Mouse (Mus musculus) kidney, postnatal 36 days (tissue): ENCODE measurements at regions not wholly inside any gene's neighbourhood (a gene's known extent, or its start where the extent isn't known, plus 50 kb on each side); places are given as distances from the start of the nearest gene placed in this dataset.

Source experiments
- DNase-seq, 2 experiments: peaks; one replicate each; pipeline ENCODE4 v3.0.0; 2021 to 2022; ENCODE audit warnings: mixed read lengths in 2 of 2

DNA sequence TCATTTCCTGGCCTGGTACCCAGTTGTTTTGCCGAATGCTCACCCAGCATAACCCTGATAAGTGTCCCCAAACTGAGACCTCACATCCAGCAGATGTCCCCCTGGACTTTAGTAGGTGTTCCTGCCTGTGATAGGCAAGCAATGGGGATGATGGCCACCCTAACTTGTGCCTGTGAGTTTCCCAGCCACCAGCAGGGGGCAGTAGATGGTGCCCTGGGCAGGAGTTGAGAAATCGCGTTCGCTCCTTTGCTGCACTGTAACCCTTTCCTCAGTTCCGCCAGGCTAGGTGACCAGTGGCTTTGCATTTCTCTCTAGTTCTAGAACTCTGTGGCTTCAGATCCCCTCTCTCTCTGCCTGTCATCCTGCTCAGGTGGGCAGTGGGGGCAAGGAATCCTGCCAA, 137.9 kb upstream of the Zc3h12a start:
- DNase-seq, result peak; percentile 11 to 68

DNA sequence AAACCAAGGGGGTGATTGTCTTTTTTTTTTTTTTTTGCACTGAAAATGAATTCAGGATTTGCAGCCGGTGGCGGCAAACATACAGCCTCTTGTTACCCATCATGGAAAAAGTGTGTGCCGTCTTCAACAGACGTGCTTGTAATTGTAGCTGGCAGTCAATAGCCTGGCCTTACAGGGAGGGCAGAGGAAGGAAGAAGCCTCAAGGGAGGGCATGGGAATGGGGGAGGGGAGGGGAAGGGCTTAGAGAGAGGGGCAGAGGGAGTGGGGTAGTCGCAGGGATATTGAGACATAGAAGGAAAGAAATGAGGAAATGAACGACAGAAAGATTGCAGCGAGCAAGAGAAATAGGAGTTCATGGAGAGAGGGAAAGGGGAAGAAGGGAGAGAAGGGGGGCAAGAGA, 137.4 kb upstream of the Zc3h12a start:
- no peak for DNase-seq

DNA sequence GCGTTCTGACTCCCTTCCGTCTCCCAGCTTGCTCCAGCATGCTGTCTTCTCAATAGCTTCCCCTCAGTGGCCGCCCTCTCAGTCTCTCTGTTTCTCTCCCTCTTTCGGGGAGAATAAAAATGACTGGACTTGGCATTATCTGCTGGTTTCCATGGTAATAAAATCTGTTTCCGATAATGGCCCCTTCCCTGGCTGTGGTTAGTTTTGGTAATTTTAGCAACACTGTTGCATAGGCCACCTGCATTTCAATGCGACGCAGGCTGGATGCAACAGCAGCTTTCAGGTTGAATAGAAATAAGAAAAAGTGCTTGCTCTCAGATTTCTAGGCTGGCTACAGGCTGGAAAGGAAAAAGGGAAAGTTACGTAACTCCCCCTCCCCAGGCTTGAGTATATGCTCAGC, 133.9 kb upstream of the Zc3h12a start:
- no peak for DNase-seq

DNA sequence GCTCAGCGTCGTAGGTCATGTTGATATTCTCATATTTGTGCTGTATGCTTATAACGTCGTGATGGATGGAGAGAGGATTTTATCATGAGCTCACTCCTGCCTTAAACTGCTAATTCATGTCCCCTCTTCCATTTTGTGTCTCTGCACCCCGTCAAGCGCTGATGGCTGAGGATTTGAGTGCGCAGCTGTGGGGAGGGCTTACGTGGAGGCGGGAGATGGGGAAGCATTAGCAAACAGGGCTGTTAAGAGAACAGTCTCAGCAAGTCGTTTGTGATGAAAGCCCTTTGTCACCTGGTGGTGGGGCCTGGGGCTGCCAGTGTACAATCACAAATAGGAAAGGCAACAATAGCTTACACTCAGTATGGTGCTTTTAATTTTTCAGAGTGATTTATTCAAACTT, 131.7 kb upstream of the Zc3h12a start:
- DNase-seq, result no peak

DNA sequence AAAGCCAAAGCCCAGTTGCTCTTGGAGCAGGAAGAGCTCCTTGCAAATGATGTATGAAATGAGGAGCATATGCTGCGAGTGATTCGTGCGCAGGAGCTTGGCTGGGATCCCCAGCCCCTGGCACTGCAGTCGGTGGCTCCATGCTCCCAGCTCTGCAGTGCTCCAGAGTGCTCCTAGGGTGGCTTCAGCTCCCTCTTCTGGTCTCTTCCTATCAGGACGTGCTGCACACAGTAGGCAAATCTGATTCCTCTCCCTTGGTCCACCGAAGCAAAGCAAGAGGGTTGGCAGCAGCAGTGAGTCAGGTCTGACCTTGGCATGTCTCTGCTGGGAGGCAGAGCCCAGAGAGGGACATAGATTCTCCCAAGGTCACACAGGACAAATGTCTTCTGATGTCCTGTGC, 130.3 kb upstream of the Zc3h12a start:
- DNase-seq, result no peak

DNA sequence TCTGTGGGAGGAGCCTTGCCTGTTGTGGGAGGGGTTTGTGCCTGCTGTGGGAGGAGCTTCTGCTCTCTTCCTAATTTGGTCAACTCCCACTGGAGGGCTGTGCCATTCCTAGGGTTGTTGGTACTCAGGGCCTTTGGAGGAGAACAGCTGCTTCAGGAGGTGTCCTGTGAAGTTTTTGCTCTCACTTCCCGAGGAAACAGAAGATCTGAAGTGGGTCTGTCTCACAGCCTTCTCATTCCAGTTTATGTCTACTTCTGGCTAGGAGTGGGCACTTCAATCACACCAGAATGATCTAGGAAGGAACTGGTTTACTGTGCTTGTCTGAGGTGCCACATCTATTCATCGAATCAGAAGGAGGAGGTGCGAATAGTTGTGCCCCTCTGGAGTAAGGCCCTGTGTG, 125.5 kb upstream of the Zc3h12a start:
- DNase-seq, result no peak

DNA sequence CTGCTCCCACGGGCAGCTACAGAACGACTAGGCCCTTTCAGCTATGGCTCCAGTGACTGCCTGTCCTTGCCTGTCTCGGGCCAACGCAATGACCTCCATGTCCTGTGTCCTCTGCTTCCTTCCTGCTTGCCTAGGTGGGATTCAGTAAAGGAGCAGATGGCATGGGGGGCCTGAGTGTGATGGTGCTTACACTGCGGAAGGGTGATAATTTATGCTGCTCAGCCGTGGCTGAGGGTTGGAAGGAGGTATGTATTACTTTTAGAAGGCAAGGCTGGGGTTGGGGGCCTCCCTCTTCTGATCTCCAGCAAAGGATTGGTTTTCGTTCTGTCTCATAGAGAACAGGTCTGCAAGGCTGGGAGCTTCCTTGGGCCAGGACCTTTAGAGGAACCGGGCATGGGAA, 124.6 kb upstream of the Zc3h12a start:
- DNase-seq, result no peak

DNA sequence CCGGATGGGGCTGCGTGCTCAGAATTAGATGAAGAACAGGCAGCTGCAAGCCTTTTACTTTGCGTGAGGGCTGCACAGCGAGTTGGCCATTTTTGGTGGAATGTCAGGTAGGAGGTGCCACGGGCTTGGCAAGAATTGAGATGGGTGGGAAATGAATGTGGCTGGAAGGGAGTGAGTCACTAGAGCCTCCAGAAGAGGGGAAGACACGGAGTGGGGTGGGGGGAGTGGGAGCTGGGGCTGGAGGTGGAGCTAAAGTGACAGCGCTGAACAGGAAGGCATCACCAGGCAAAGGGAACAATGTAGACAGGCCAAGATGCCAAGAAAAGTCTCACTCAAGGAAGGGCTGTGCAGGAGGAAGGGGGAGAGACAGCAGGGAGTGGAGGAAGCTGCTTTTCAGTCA, 121.4 kb upstream of the Zc3h12a start:
- DNase-seq, result no peak

DNA sequence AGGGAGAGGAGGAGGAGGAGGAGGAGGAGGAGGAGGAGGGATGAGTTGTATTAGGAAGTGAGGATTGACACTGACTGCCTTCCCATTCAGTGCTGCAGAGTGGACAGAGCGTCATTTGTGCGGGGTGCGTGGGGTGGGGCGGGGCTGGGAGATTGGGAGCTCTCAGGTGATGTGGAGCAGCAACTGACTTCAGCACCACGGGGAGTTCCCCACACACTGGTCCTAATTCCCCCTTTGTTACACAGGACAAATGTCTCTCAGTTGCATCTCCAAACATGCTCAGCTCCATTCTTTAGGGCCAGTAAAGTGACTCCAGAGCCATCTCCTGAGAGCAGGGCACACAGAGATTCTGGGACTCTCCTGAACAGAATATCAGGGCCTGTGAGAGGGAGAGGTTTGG, 118.5 kb upstream of the Zc3h12a start:
- no peak for DNase-seq

DNA sequence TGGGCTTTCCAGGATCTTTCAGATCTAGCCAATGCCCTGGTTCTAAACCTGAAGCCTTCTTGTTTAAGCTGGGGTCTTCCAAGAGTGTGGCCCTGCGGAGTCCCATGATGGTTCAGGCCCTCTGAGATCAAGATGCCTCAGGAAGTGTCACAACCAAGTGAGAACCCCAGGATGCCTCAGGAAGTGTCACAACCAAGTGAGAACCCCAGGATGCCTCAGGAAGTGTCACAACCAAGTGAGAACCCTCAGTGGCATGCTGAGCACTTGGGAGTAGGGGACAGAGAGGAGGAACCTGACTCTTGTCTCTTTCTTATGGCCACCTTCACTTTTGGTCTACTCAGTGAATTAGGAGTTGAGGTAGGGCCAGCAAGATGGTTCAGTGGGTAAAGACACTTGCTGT, 114.9 kb upstream of the Zc3h12a start:
- DNase-seq, result no peak

DNA sequence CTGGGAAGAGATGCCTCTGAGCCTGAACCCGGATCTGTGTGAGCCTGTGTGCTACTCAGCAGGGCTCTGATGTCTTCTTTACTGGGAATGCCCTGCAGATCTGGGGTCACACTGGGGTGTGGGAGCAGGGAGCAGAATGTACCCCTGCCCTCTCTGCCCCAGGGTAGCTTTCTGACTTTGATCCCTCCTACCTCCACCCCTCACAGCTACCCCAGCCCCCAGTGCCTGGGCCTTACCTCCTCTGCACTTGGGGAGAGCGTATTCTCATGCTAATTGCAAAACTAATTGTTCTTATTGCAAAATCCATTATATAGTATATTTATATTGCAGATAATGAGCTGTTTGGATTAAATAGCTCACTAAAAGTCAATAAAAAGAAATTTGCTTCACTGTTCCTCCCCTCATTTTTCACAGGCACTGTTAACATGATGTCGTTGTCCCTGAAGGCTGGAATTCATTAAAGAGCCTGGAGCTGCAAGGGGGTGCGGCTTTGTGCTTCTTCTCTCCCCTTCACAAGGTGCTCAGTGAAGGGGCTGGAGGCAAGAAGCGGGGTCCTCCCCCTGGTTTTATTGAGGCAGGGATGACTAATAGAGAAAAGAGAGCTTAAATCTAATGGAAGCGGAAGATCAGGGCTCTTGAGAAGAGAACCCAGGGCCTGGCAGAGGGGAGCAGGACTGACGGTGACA, 114.1 kb upstream of the Zc3h12a start:
- no peak for DNase-seq

DNA sequence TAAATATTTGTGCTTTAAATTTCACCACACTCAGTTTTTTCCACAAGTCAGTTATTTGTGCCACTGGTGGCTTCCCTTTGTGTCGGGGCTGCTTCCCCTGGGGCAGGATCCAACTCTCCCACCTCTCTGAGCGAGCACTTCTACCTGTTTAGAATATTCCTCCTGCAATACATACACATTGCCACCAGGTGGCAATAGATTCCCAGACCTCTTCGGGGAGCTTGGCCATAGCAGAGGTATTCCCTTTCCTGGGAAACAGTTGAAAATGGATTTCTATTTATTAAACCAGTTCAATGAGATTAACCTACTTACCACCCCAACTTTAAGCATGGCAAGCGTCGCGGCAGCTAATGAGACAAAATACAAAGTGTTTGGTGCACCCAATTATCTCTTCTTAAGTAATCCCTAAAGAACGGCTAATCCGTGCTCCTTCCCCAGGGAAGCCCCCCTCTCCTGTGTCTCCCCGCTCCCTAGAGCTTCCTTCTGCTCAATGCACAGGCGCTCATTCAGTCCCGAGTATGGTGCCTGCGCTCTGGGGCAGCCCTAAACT, 104.1 kb upstream of the Zc3h12a start:
- peak in 1 of 2 experiments; percentile 15 for DNase-seq

DNA sequence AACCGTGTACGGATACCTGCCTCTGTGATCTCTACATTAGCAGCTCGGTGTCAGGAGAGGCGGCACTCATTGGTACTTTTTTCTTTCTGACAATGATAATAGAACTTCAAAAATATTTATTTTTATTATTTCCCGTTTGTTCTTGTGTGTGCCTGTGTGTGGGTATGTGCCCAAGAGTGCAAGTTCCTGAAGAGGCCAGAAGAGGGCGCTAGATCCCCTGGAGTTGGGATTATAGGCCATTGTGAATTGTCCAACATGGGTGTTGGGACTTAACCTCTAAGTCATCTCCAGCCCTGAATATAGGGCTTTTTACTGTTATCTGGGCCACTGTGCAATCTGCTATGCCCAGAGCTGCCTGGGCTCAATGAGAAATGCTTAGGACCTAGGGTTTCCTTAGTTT, 99.6 kb upstream of the Zc3h12a start:
- no peak for DNase-seq

DNA sequence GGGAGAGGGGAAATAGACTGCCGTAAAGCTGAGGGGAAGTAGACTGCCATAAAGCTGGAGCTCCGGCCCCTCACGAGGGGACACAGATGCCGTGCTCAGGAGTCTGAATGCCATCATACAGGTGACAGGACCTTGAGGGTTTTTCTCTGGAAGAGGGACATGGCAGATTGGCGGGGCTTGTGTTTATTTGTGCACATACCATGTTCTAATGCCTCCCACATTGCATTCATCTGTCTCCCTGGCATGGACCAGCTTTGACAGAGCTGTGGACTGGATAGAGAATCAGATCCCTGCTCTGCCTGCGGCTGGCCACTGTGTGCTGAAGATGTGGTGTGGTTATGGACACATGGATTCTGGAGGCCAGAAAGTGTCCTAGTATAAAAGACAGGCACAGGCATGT, 95.3 kb upstream of the Zc3h12a start:
- no peak for DNase-seq

DNA sequence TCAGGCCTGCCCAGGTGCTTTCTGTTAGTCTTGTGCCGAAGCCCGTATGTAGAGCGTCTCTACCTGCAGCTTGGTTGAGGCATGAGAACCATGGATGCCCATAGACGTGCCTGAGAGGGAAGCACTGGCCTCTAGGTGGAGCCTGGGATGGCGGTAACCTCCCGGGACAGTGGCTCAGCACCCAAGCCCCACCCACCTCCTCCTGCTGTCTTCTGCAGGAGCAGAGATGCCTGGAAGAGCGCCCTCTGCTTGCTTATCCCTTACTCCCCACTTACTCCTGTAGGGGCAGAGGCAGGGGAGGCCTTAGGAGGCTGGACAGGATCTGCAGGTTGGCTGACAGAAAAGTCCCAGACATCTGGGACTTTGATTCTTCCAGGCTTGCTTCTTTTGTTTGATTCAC, 92.7 kb upstream of the Zc3h12a start:
- peak; percentile 25 to 68 for DNase-seq

DNA sequence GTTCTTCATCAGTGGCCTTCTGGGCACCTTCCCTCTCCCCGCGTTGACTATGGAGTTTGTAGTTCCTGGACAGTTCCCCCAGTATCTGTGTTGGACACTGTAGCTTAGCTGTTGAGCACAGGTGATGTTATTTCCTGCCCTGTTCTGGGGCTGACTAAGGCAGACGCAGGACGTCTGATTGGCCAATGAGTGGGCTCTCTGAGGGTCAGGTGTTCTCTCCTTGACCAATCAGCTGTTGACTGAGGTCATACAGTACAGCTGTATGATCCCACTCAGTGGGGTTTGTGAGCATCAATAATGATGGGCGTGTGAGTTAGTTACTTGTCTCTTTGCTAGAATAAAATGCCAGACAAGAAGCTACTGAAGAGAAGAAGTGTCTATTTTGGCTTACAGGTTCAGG, 91.6 kb upstream of the Zc3h12a start:
- no peak for DNase-seq

DNA sequence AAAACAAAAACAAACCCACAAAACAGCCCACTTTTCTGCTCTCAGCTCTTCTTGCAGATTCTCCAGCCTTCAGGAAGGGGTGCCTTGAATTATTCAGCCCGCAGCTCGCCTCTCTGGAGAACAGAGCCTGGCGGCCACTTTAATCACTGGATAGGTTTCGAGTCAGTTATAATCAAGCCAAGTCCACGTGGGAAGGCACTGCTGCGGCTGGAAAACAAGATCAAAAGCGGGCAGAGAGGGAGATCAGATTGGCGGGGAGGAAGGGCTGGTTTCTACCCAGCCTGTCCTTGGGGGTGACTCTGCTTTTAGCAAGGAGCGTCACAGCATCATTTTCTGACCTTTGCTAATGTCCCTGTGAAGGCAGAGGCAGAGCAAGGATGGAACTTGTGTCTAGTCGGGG, 86.7 kb upstream of the Zc3h12a start:
- no peak for DNase-seq

DNA sequence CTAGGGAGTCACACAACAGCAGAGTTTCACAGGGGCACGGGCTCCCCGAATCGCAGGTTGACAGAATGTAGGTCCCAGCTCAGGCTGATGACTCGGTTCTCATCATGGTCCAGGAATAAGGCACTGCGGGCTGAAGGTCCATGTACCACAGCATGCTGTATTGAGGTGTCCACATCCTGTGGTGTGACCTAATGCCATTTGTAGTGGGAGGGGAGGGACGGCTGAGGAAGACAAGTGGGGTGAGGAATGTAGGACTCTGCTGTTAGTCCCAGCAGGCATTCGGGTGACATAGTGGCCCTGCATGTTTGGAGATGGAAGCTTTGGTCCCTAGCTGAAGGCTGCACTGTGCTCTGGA, 84.5 kb upstream of the Zc3h12a start:
- DNase-seq, result no peak

DNA sequence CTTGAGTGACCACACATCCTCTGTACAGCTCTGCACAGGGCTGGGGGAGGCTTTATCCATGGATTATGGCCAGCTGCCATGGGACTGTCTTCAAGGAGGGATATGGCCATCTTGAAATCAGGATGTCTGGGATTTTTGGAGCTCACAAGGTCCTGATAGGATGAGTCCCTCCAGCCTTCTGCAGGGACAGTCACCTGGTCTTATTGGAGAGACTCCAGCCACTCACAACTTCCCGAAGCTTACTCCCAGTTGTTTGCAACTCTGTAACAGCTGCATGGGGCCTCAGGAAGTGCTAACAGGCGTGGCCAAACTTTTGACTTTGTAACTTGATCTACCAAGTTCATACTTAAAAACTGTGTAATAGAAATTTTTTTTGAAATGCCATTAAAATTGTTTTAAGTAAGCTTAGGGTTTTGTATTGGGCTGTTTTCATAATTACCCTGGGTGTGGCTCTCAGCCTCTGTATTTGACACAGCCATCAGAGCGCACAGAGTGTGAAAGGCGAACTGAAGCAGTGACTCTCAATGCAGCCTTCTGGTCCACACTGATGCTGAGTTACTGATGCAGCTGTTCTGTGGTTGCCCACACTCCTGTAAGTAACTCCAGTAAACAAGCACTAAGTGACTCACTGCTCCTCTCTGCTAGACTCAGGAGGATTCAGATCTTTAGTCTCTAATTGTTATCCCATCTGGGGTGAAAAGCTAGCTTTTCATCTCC, 84.0 kb upstream of the Zc3h12a start:
- DNase-seq, result peak in 1 of 2 experiments; percentile 19

DNA sequence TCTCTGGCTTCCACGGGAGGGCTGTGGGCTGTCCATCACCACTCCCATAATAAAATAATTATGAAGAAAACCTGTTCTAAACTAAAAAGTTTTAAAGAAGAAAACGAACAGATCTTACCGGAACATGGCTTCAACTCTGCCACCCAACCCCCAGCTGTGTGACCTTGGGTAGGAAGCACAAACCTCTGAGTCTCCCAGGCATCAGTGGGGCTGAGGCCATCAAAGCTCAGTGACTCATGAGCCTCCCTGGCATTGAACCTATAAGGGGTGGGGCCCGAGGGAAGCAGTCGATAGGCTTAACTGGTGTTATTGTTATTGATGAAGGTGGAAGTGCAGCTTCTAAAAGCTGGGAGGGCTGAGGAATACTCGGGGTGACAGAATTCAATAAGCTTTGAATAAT, 83.1 kb upstream of the Zc3h12a start:
- no peak for DNase-seq

DNA sequence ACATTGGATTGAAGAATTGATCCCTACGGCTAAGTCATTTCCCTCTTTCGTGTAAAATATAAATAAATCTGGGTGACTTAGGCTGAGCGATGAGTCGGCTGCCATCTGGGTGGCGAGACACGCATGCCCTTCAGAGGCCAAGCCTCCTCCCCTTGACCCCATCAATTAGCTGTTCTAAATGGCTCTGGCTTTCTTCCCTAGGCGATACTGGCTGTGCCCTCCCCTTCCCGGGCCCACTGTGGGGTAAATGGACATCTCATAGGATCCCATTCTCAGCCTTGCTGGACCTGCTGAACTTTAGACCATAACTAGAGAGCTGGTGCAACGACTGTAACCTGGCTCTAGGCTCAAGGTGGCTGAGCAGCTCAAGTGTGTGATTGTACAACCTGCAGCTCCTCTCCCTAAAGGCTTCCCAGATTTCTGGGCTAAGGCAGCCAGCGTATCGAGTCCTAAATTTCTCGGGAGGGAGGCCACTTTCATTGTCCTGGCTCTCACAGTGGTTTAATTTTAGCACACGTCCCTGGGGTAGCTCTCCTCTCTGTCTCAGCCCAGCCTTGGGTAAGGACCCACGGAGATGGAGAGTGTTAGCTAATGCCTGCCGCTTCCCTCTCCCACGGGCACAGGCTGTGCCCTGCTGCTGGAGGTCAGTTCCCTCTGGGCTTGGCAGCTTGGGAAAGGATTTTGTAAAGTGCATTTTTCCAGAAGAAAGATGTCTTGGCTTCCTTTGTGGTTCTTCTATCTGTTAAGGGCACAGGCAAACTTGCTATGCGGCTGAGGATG, 80.7 kb upstream of the Zc3h12a start:
- DNase-seq, result no peak

DNA sequence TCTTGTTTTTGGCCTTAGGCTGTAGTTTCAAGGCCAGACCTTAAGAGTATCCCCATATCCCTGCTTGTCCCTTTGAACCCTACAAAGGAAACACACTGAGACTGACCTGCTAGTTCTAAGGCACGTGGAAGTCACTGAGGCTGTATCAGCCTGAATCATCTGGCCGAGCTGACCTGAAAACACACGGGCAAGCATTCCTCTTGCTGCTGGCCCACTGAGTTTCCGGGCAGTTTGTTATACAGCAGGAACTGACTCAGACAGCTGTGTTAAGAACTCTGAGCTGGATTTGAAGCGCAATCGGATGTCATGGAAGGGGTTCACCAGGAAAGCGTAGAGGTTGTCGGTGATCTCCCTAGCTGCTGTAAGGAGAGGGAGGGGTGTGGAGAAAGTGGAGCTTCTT, 75.9 kb upstream of the Zc3h12a start:
- DNase-seq, result no peak

DNA sequence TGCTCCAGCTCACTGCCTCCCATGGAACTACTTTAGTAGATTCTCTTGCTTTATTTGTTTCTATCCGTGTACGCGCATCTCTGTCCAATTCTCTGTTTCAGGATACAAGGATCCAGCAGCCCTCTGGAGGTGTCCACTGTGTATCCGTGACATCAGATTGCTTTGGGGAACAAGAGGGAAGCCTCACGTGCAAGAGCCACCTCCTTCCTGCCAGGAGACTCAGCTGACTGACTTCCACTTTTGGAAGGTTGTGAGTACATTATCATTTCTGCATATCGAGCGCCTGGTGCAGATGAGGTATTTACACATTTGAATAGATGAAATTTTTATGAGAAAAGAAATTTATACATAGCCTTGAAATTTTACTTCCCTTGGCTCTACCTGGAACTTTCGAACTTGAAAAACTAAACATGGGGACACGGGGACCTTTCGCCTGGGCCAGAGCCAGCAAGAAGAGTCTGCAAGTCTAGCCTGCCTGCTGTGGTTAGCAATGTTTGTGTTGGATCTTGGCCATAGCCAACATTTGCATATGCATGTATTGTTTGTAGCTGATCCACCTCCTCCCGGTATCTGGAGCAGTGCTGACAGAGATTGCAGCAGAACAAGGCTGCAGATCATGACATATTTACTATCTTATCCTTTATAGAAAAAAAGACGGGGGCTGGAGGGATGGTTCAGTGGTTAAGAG, 74.1 kb upstream of the Zc3h12a start:
- peak; percentile 51 to 57 for DNase-seq
